Mouse (Mus musculus): Measurements from ENCODE around the gene Lipa.

Gene Lipa

GRCm38 (mm10) chr19:34526941-34527682 is at the start of gene Lipa:
TSS of gene Lipa (minus strand) at chr19:34527474.
- DNase-seq (ENCODE audit: low spot score in 2 of 2) = peak; percentile 95 to 96

GRCm38 (mm10) chr19:34573650-34574049 is 46.4 kb upstream of the Lipa start:
- no peak for DNase-seq (ENCODE audit: low spot score in 2 of 2)

DNA sequence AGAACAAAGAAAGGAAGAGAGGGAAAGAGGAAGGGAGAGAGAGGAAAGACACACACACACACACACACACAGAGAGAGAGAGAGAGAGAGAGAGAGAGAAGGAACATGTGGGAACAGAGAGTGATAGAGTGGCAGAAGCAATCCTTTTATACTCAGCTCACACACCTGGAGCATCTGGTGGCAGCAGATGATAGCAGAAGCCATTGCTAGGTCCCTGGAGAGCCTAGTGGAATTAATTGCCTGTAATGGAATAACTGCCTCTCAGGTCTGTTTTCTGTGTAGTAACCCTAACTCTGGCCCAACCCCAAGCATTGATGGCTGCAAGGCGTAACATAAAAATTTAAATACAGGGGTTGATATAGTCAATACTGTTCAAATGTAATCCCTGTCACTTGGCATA is 43.8 kb upstream of the Lipa start:
- no peak for DNase-seq (ENCODE audit: low spot score in 2 of 2)

DNA sequence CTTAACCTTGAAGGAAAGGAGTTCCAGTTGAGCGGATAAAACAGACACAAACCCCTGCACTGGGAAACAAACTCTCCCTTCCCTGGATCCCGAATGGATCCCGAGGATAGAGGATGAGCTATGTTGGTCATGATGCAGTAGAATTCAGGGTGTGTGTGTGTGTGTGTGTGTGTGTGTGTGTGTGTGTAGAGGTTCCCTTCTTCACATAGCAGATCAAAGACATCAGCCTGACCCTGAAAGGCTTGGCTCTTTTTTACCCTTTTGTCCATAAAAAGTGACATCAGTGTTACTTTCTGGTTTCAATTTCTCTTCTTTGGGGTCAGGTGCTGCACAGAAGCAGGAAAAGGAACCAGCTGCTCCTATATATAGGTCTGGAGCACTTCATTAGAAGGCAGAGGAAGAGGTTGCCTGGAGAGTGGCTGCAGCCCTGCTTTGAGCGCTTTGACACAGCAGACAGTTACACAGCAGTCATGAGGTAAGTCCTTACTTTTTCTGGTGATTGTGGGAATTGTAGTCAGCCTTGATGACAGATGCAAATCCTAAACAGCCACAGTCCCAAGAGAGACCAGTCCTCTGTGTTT is 42.7 kb upstream of the Lipa start:
- DNase-seq (ENCODE audit: low spot score in 2 of 2) = no peak

DNA sequence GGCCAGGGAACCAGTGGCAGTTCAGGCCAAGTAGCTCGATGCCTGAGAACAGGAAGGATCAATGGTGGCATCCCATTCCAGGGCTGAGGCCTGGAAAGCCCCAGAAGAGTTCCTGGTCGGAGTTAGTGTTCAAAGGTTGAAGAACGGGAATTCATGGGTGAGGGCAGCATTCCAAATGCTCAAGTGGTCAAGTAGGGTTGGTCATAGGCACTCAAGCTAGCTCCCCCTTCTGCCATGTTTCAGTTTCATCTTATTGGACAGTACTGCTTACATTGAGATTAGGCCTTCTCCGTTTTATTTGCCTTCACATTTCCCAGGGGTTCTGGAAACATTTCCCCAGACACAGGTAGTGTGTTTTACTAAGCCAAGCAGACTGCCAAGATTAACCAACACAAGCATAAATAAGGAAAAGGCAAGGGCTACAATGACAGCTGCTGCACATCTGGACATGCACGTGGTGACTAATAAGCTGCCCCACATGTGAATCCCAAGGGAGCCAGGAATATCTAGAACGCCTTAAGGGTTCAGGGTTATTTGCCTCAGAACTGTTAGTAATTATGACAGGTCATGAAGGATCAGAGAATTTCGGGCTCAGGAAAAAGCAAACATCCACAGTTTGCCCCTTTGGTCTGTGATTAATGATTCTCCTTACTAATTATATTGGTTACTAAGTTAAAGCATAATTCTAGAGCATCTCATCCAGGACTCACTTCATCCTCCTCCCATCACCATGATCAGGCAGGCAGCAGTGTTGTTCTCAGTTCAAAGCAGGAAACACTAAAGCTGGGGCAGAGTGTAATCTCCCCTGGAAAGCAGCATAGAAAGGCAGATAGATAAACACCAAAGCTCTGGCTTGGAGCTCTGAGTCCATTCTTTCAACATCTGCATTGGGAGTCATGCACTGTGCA is 42.0 kb upstream of the Lipa start:
- DNase-seq (ENCODE audit: low spot score in 2 of 2) = no peak

GRCm38 (mm10) chr19:34566178-34566784 is 39.0 kb upstream of the Lipa start:
- no peak for DNase-seq (ENCODE audit: low spot score in 2 of 2)

DNA sequence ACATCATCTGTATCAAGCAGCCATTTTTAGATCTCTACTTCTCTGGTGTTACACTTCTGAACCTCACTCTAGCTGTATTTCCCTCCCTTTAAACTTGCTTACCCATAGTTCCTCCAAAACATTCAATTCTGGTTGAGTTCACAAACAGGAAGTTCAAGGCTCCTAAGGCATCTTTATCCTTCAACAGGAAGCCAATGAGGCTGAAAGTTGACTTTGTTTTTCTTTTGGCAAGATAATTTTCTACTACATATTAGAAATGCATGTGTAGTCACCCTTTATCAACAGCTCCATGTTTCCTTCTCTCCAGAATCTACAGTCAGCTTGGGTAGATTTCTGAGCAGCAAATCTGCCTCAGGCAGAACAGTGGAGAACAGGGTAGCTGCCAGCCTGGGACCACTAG is 35.3 kb upstream of the Lipa start:
- DNase-seq (ENCODE audit: low spot score in 2 of 2) = no peak

DNA sequence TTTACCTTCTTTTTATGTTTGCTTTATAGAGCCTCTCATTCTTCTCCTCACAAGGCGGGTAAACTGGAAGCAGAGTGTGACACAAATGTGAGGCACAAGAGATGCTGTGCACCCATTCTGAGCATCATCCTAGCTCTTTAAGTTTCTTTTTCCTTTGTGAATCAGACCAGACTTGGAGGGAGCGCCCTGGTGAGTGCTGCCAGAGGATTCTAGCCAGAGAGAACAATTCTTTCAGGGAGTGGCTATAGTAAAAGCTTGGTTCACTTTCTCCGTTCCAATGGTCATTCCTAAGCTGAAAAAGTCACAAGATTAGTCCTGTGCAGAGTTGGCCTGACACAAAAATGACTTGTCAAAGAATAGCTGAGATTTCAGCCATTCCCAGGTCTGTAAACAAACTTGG is 29.3 kb upstream of the Lipa start:
- DNase-seq (ENCODE audit: low spot score in 2 of 2) = no peak

DNA sequence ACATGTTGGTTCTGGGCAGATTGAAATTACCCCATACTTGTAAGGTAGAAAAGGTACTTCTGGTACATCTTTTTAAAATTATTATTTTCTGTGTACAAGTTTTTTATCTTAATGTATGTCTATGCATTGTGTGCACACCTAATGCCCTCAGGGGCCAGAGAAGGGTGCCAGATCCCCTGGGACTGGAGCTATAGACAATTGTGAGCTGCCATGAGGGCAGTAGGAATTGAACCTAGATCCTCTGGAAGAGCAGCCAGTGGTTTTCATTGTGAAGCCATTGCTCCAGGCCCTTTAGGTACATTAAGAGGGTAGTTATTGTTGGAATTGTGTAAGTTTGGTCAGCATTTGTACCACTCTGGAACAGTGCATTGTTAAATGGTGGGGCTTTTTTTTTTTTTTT is 26.8 kb upstream of the Lipa start:
- no peak for DNase-seq (ENCODE audit: low spot score in 2 of 2)

GRCm38 (mm10) chr19:34553522-34553921 is 26.2 kb upstream of the Lipa start:
- DNase-seq (ENCODE audit: low spot score in 2 of 2) = no peak

DNA sequence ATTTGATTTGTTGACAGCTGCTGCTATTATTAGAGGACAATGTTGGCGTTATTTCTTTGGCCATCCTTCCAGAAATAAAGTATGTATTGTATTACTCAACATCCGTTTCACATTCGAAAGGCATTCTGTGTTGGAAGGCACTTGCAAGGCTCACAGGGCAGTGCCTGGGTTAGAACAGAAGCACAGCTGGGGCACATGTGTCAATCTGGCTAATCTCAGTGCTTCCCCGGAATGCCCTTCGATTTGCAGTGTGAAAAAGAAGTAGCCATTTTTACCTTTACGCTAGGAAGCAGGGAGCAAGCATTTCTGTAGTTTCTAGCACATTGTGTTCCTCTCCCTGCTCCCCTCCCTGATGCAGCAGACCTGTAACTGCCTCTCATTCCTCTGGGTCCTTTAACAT is 25.7 kb upstream of the Lipa start:
- DNase-seq (ENCODE audit: low spot score in 2 of 2) = no peak

GRCm38 (mm10) chr19:34551981-34552380 is 24.7 kb upstream of the Lipa start:
- no peak for DNase-seq (ENCODE audit: low spot score in 2 of 2)

DNA sequence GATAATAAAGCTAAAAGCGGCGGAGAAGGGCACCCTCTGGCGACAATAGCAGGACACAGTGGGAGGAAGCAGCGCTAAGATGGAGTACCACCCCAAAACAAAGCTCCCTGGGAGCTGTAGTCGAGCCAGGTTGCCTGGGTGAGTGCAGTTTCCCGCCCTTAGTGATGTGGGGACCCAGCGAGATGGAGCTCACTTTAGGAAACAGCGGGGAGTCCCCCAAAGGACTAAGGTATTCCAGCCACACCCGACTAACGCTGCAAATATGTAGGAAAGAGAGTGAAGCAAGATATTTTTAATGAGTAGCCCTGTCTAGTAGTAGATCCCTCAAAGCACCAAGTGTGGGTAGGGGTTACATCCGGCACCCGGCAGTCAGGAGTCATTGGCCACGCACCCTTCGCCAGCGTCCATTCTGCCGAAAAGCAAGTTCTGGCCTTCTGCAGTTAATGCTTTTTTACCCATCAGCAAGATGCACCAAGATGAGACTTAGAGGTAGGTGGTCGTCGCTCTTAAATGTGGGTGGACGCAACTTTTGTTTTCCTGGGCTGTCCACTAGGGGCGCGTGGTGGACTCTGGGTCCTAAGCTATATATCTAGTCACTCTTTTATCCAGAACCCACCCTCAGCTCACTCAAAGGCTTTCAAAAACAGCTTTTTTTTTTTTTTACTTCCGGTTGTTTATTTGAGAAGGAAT is 23.4 kb upstream of the Lipa start, which contains the start of gene Ifit2:
Gene Ifit2, plus strand, starts transcription at position 161 of the 690 bp plus-strand sequence.
- DNase-seq (ENCODE audit: low spot score in 2 of 2) = peak; percentile 84 to 85

GRCm38 (mm10) chr19:34550205-34550533 is 22.9 kb upstream of the Lipa start:
- no peak for DNase-seq (ENCODE audit: low spot score in 2 of 2)

- DNase-seq (ENCODE audit: low spot score in 2 of 2) = peak; percentile 66 to 83
Measured at GRCm38 (mm10) chr19:34547976-34548375, 20.7 kb upstream of the Lipa start.

- no peak for DNase-seq (ENCODE audit: low spot score in 2 of 2)
Measured at GRCm38 (mm10) chr19:34546211-34546610, 18.9 kb upstream of the Lipa start.

GRCm38 (mm10) chr19:34539422-34539821 is 12.1 kb upstream of the Lipa start:
- DNase-seq (ENCODE audit: low spot score in 2 of 2) = no peak

GRCm38 (mm10) chr19:34532061-34532751 is 4.9 kb upstream of the Lipa start:
- DNase-seq (ENCODE audit: low spot score in 2 of 2) = no peak

GRCm38 (mm10) chr19:34526321-34526923 is 852 bp downstream of the Lipa start:
- no peak for DNase-seq (ENCODE audit: low spot score in 2 of 2)

GRCm38 (mm10) chr19:34524646-34525045 is 2.6 kb downstream of the Lipa start:
- no peak for DNase-seq (ENCODE audit: low spot score in 2 of 2)

Measured in right cerebral cortex, postnatal 10 days (tissue).